Mouse (Mus musculus) heart, adult 2 months (tissue): ENCODE measurements at regions not wholly inside any gene's neighbourhood (a gene's known extent, or its start where the extent isn't known, plus 50 kb on each side); places are given as distances from the start of the nearest gene placed in this dataset.

Experiments
- CTCF ChIP-seq: fragments of 200-600 bp; IDR thresholded peaks from 2 replicates; pipeline ENCODE4 v1.8.1; 2022; ENCODE audit warnings: antibody characterized with exemption, mild to moderate bottlenecking, moderate library complexity
- EP300 ChIP-seq: fragments of 200-500 bp; IDR thresholded peaks from 2 replicates; pipeline ENCODE4 v1.6.1; 2011; ENCODE audit warnings: low read depth, low read length, control low read depth; ENCODE audit not compliant: insufficient read depth
- POLR2A ChIP-seq: fragments of 200-500 bp; IDR thresholded peaks from 2 replicates; pipeline ENCODE4 v1.6.1; 2011; ENCODE audit warnings: mild to moderate bottlenecking, low read depth, low read length, control low read depth; ENCODE audit not compliant: insufficient read depth

DNA sequence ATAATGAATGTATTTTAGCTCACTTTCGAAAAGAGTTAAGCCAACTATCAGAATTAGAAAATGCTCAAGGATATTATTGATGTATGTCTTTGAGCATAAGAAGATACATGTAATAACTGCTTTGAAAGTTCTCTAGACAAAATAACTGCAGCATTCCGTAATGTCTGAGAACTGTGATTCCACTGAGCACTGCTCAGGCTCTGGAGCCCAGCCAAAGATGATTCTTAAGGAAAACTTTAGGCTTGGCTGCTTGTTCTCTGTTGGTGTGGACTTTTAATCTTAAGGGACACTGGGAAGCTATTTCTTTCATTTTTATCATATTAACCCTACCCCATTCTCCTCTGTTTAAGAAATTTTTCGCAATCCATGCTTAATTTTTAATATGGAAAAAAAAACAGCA, 59.9 kb upstream of the Tfec start:
- TF ChIP-seq CTCF (no peak), POLR2A (no peak), EP300 (no peak)
